Mouse (Mus musculus): ENCODE data around the gene Lrp6. TPM values are rescaled to one million over a fixed set of nuclear protein-coding genes. Genes with fewer than 3 reads are reported as not detected.
A peak's percentile ranks its signal among the peaks of the same experiment; 100 is the strongest.

The Lrp6 gene
- total RNA-seq, 2 experiments from 2014 or later: 68.0 to 68.1 TPM

- DNase-seq (ENCODE audit: low spot score in 2 of 2): no peak
Observed at GRCm38 (mm10) chr6:134578039-134578438, 11.3 kb upstream of the Lrp6 start.

- no peak for DNase-seq (ENCODE audit: low spot score in 2 of 2)
Observed at GRCm38 (mm10) chr6:134575288-134575741, 8.6 kb upstream of the Lrp6 start.

- DNase-seq (ENCODE audit: low spot score in 2 of 2): no peak
Observed at GRCm38 (mm10) chr6:134567986-134568556, 1.3 kb upstream of the Lrp6 start.

- peak in 1 of 2 experiments; percentile 15 for DNase-seq (ENCODE audit: low spot score in 2 of 2)
Observed at GRCm38 (mm10) chr6:134566248-134566817, 432 bp downstream of the Lrp6 start.

- no peak for DNase-seq (ENCODE audit: low spot score in 2 of 2)
Observed at GRCm38 (mm10) chr6:134565606-134566247, 1.0 kb downstream of the Lrp6 start.

- no peak for DNase-seq (ENCODE audit: low spot score in 2 of 2)
Observed at GRCm38 (mm10) chr6:134564539-134564938, 2.2 kb downstream of the Lrp6 start.

- no peak for DNase-seq (ENCODE audit: low spot score in 2 of 2)
Observed at GRCm38 (mm10) chr6:134559635-134560034, 7.1 kb downstream of the Lrp6 start.

- DNase-seq (ENCODE audit: low spot score in 2 of 2): no peak
Observed at GRCm38 (mm10) chr6:134558546-134559129, 8.1 kb downstream of the Lrp6 start.

- no peak for DNase-seq (ENCODE audit: low spot score in 2 of 2)
Observed at GRCm38 (mm10) chr6:134557043-134557442, 9.7 kb downstream of the Lrp6 start.

- peak in 1 of 2 experiments; percentile 26 for DNase-seq (ENCODE audit: low spot score in 2 of 2)
Observed at GRCm38 (mm10) chr6:134556185-134556950, 10.4 kb downstream of the Lrp6 start.

- no peak for DNase-seq (ENCODE audit: low spot score in 2 of 2)
Observed at GRCm38 (mm10) chr6:134555178-134555577, 11.6 kb downstream of the Lrp6 start.

- no peak for DNase-seq (ENCODE audit: low spot score in 2 of 2)
Observed at GRCm38 (mm10) chr6:134554230-134554629, 12.5 kb downstream of the Lrp6 start.

GRCm38 (mm10) chr6:134551007-134551406, 15.8 kb downstream of the Lrp6 start:
- DNase-seq (ENCODE audit: low spot score in 2 of 2): no peak

GRCm38 (mm10) chr6:134550396-134550795, 16.4 kb downstream of the Lrp6 start:
- no peak for DNase-seq (ENCODE audit: low spot score in 2 of 2)

GRCm38 (mm10) chr6:134544843-134545242, 21.9 kb downstream of the Lrp6 start:
- DNase-seq (ENCODE audit: low spot score in 2 of 2): no peak

GRCm38 (mm10) chr6:134544093-134544492, 22.7 kb downstream of the Lrp6 start:
- DNase-seq (ENCODE audit: low spot score in 2 of 2): no peak

- no peak for DNase-seq (ENCODE audit: low spot score in 2 of 2)
Observed at GRCm38 (mm10) chr6:134543607-134544006, 23.2 kb downstream of the Lrp6 start.

GRCm38 (mm10) chr6:134542374-134542773, 24.4 kb downstream of the Lrp6 start:
- no peak for DNase-seq (ENCODE audit: low spot score in 2 of 2)

GRCm38 (mm10) chr6:134540161-134540560, 26.6 kb downstream of the Lrp6 start:
- DNase-seq (ENCODE audit: low spot score in 2 of 2): no peak

GRCm38 (mm10) chr6:134539459-134539858, 27.3 kb downstream of the Lrp6 start:
- DNase-seq (ENCODE audit: low spot score in 2 of 2): no peak

- no peak for DNase-seq (ENCODE audit: low spot score in 2 of 2)
Observed at GRCm38 (mm10) chr6:134538805-134539204, 28.0 kb downstream of the Lrp6 start.
